Mouse (Mus musculus): Measurements from ENCODE around the gene Ptdss2.

The Ptdss2 gene

DNA sequence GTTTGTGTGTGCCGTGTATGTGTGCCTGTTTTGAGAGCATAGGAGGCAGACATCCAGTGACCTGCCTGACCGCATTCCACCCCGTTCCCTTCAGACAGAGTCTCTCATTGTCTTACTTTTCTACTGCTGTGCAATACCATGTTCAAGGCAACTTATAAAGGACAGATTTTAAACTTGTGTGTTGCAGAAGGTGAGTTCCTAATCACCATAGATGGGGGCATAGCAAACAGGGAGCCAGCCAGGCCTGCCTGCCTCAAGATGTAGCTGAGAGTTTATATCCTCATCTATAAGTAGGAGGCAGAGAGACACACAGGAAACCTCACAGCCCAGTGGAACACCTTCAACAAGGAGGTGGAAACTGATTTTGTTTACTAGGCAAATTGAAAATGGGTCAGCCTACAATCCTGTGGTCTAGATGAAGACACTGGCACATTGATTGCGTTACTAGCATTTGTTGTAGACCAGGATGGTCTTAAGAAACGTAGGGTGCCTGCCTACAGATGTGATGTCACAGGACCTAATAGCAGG lies 51.2 kb downstream of the Ptdss2 start:
- no peak for DNase-seq (ENCODE audit: low spot score in 2 of 2)

DNA sequence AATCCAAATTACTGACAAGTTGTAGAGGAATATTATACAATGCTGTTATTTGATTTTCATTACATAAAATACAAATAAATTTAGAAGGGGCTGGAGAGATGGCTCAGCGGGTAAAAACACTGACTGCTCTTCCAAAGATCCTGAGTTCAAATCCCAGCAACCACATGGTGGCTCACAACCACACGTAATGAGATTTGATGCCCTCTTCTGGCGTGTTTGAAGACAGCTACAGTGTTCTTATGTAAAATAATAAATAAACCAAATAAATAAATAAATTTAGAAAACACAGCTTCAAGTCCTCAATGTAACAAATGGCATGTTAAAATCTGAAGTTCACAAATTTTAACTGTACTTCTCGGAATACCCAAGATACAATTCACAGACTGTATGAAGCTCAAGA lies 52.9 kb downstream of the Ptdss2 start:
- DNase-seq (ENCODE audit: low spot score in 2 of 2): no peak

- peak; percentile 80 to 86 for DNase-seq (ENCODE audit: low spot score in 2 of 2)
Observed at GRCm38 (mm10) chr7:141176173-141176572, 54.0 kb downstream of the Ptdss2 start.

GRCm38 (mm10) chr7:141188194-141188593 lies 66.0 kb downstream of the Ptdss2 start:
- no peak for DNase-seq (ENCODE audit: low spot score in 2 of 2)

DNA sequence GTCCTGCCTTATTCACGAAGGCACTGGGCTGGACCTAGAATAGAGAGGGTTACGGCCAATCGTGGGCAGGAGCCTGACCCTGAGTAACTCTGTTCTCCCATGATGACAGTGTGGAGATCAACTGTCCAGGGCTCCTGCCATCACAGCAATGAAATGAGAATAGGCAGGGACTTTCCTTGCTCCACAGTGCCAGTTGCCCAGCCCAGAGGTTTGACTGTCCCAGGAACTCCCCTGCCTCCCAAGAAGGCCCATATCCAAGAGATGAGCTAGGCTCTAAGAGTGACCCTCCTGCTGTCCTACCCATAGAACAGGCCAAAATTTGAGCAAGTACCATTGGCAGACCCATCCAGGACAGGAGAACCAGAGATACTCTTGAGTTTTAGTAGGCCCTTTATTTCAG lies 66.6 kb downstream of the Ptdss2 start:
- no peak for DNase-seq (ENCODE audit: low spot score in 2 of 2)

- DNase-seq (ENCODE audit: low spot score in 2 of 2): no peak
Observed at GRCm38 (mm10) chr7:141190220-141190619, 68.0 kb downstream of the Ptdss2 start.

DNA sequence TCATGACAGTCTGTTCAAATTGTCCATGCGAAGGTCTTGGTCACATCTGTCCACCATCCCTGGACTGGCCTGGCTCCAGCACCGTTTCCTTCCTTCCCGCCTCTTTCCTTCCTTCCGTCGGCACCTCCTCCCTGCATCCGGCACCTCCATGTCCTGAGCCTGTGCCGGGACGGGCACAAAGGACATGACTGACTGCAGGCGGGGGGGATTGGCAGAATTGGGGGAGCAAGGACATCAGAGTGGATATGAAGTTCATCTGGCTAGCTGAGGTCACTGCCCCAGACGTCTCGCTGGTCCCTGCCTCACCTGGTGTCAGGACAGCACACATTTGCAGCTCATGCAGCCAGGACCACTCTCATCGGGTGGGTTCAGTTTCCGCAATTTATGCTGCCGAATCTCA lies 68.9 kb downstream of the Ptdss2 start:
- DNase-seq (ENCODE audit: low spot score in 2 of 2): no peak

DNA sequence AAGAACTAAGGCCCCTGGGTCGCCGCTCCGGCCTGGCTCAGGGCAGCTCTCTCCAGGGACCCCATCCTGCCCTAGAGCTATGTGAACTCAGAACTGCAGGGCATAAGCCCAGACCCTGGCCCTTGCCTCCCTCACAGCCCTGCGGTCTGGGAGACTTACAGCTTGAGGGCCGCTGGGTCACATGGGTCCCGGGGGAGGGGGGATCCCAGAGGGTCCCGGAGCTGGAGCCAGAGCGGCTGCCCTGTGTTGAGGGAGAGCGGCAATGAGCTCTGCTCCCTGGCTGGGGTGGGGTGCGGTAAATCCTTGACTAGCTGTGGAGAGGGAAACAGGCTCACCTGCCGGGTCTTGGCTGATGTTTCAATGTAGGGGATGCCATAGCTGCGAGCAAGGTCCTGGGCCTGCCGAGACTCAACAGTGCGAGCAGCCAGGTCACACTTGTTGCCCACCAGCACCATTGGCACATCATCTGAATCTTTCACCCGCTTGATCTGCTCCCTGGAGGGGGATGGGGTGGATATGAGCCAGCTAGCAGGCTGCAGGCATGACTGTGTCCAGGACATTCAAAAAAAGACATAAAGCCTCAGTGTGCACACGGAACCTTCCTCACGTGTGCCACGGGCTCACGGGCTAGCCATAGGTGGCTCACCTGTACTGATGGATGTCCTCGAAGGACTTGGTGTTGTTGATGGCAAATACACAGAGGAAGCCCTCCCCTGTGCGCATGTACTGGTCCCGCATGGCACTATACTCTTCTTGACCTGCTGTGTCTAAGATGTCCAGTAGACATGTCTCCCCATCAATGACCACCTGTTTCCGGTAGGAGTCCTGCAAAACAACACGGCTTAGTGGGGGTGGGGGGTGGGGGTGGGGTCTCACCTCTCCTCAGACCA lies 69.9 kb downstream of the Ptdss2 start:
- DNase-seq (ENCODE audit: low spot score in 2 of 2): no peak

GRCm38 (mm10) chr7:141192776-141193347 lies 70.7 kb downstream of the Ptdss2 start:
- no peak for DNase-seq (ENCODE audit: low spot score in 2 of 2)

DNA sequence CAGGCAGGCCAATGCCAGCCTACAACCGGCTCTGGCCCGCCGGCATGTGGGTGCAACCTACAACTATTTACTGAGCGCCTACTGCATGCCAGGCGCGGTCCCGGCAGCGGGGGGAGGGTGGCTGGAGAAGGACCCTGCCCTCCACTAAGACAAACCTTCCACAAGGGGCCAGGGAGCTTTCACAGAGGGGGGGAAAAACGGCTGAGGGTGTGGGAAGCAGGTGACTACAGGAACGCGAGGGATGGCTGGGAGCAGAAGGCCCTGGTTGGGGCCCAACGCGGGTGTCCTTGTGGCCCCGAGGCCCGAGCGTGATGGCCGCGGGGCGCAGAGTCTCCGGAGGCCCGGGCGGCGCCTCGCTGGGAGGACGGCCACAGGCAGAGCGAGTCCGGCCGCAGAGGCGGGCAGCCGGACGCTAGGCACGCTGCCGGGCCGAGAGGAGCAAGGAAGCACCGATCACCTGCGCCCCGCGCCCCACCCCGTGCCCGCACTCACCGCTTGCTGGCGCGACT lies 71.2 kb downstream of the Ptdss2 start:
- peak in 1 of 2 experiments; percentile 29 for DNase-seq (ENCODE audit: low spot score in 2 of 2)

DNA sequence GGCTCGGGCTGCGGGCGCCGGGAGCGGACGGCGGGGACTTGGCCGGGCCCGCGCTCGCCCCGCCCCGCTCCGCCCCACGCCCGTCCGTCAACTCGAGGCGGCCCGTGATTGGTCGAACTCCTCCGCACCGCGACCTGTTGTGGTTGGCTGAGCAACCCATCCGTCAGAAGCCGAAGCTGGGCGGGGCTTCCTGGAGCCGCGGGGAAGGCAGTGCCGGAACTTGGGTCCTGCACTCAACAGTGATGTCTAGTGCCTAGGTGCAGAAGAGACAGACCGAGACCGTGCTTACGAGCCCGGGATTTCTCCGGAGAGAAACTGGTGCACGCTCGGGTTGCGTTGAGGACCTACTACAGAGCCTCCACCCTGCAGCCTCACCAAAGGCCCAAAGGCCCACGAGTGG lies 71.8 kb downstream of the Ptdss2 start, which contains the start of the genes Hras and Lrrc56:
TSS of gene Hras (minus strand) at position 58 of the 400 bp plus-strand sequence.
TSS of gene Lrrc56 (plus strand) at position 210 of the 400 bp plus-strand sequence.
- peak; percentile 95 to 96 for DNase-seq (ENCODE audit: low spot score in 2 of 2)

- DNase-seq (ENCODE audit: low spot score in 2 of 2): no peak
Observed at GRCm38 (mm10) chr7:141194409-141194808, 72.2 kb downstream of the Ptdss2 start.

- peak; percentile 87 to 95 for DNase-seq (ENCODE audit: low spot score in 2 of 2)
Observed at GRCm38 (mm10) chr7:141194830-141195229, 72.6 kb downstream of the Ptdss2 start.

DNA sequence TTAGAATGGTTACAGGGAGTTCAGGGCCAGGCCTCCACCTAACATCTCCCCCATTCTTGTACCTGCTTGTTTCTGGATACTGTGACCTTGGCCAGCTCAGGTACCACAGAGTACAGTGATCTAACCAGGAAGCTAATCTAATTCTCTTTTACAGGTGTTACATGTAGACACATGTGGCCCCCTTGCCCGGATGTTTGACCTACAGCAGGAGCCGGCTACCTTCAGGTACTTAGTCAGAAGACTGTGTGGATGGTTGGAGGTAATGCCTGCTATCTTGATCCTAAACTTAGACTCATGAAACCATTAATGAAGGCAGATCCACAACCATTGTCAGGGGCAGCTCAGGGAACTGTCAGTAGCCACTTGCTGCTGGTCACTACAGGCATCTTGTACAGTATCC lies 73.6 kb downstream of the Ptdss2 start:
- DNase-seq (ENCODE audit: low spot score in 2 of 2): no peak

GRCm38 (mm10) chr7:141196619-141197282 lies 74.6 kb downstream of the Ptdss2 start:
- no peak for DNase-seq (ENCODE audit: low spot score in 2 of 2)

- DNase-seq (ENCODE audit: low spot score in 2 of 2): no peak
Observed at GRCm38 (mm10) chr7:141198121-141198520, 75.9 kb downstream of the Ptdss2 start.

DNA sequence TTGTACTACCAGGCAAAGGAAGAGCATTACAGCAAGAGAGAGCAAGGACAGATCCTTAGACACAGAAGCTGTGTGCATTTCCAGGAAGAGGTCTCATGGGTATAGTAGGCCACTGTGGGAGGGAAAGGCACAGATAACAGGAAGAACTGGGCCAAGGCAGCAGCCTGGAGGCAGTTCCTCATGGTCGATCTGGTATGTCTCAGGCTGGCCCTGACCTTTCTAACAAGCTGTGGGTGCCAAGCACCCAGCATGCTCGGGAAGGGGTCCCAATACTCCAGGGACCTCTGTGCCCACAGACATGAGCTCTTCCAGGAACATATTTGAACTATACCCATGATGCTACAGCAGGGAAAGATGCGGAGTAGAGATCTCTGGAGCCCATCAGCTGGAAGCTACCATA lies 82.4 kb downstream of the Ptdss2 start:
- DNase-seq (ENCODE audit: low spot score in 2 of 2): no peak

GRCm38 (mm10) chr7:141205504-141205903 lies 83.3 kb downstream of the Ptdss2 start:
- no peak for DNase-seq (ENCODE audit: low spot score in 2 of 2)

DNA sequence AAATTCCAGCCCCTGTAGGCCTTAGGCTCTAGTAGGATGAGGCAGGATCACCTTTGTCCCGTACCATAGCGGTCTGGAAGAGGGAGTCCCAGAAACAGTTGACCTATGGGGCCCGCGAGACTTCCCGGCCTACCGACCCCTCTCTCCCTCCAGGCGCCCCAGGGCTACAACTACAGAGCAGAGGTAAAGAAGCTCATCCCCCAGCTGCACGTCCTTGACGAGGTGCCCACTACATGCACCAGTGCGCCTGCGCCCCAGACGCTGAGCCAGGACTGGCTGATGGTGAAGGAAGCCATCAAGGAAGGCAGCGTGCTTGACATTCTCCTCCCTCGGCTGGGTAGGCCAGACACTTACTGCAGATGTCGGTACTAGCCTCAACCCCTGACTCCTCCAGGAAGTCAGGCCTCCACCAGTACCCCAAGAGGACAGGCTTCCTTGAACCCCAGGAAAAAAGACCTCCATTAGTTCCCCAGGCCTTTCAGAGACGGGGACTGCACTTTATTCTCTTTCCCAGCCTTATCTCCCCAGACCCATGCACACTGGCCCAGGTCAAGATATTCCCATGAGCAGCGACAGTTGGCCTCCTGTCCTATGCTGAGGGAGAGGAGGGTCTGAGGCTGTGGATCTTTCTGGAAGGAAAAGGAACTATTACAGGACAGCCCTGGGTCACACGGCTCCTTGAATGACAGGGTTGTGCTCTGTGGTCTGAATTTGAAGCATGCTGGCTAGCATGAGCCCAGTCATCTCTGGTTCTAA lies 84.2 kb downstream of the Ptdss2 start:
- no peak for DNase-seq (ENCODE audit: low spot score in 2 of 2)
